Mouse (Mus musculus): ENCODE results near the gene Mab21l2.
A peak's percentile ranks its signal among the peaks of the same experiment; 100 is the strongest.

The Mab21l2 gene

DNA sequence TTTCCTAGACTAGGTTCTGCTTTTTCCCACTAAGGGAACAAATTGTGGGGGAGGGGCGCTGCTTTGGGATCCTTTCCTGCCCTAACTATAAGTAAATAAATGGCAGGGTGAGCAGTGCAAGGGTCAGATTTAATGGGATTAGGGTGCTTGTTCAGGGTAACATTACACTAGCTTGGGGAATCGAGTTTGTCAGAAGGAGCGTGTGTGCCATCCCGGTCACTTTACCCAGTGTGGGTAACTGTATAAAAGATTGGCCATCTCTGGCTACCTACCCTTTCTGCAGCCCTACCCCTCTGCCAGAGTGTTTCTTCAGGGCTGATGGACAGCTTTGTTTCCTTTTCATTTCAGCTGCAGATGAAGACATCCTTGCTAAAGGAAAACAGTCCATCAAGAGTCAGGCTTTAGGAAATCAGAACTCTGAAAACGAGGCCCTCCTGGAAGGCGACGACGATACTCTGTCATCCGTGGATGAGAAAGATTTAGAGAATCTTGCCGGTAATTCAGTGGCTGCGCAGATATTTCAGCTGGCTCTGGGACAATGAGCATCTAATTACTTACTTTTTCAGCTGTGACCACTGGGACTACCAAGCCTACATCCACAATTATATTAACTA lies 8.8 kb downstream of the Mab21l2 start:
- no peak for DNase-seq (ENCODE audit: extremely low spot score, low spot score)

DNA sequence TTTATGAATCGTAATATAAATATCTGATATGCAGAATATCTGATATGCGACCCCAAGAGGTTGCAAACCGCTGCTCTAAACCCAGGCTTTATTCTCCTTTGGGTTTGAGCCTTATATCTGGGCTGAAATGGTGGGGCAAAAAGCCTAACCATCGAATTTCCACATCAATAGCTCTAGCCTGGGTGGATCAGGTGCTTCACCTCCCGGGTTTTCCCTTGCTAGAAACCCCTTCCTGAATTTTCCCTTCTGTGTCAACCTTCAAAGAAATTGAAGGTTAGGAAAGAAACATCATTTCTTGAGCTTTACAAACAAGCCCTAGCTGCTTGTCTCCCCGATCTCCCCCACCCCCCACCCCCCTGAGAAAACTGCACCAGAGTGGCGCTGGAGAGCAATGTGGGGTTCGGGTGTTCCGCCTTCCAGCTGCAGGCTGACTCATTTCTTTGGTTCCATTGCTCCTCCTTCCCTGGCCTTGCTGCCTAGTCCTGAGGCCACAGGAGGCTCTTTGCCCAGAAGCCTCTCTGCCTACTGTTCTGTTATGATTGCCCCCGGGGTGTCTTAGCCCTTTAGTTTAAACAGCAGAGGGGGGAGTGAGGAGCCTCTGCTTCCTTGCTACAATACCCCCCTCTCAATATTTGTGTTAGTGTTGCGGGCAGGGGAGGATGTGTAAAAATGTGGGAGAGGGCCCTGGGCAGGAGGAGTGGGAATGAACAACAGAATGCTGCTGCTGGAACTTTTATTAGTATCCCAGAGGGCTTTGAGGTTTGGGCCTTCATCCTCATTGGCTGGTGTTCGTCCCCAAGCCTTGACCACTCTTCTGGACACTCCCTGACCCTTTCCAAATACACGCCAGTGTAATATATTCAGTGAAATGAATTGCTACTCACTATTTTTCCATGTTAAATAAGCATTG lies 9.5 kb downstream of the Mab21l2 start:
- peak; percentile 23 for DNase-seq (ENCODE audit: extremely low spot score, low spot score)

DNA sequence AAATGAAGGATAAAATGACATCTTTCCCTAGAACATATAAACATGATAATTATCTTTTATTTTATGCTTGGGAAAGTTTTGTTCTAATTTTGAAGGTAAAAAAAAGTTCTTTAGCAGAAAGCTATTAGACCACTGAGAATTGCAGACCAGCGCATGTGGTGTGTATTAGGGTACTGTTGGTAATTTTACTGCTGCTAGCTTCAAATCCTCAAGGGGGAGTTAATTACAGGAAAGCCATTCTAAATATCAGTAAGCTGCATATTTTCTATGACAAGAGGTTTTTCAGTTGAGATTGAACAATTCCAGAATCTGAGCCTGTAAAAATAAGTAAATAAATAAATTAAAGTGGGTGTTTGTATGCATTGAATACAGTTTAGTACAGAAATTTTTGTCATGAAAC lies 11.7 kb downstream of the Mab21l2 start:
- DNase-seq (ENCODE audit: extremely low spot score, low spot score) = no peak

DNA sequence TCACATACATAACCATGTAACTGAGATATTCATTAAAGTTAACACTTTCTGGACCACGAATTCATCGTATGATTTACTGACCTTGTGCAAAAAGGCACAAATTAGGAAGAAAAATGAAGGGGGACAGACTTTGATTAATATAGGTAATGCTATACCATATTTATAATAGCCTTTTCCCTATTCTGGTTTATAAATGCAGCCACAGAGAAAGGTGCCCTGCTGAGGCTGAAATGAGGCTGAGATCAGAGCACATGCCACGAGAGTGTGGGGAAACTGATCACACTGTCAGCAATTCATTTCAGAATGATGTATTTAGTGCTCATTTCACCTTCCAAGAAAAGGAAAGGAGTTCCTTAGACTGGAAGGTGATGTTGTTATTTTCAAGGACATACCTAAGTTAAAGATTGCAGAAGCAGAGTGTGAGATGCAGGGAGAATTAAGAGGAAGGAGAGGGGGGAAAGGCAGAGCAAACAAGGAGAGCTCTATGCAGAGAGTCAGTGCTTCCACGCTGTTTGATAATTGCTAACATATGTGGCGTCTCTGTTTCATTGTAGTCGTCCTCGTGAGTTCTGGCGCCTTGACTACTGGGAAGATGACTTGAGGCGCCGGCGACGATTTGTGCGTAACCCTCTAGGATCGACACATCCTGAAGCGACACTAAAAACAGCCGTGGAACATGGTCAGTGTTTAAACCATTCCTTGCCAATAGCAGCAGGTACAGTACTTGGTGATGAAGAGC lies 16.7 kb downstream of the Mab21l2 start:
- peak; percentile 36 for DNase-seq (ENCODE audit: extremely low spot score, low spot score)

DNA sequence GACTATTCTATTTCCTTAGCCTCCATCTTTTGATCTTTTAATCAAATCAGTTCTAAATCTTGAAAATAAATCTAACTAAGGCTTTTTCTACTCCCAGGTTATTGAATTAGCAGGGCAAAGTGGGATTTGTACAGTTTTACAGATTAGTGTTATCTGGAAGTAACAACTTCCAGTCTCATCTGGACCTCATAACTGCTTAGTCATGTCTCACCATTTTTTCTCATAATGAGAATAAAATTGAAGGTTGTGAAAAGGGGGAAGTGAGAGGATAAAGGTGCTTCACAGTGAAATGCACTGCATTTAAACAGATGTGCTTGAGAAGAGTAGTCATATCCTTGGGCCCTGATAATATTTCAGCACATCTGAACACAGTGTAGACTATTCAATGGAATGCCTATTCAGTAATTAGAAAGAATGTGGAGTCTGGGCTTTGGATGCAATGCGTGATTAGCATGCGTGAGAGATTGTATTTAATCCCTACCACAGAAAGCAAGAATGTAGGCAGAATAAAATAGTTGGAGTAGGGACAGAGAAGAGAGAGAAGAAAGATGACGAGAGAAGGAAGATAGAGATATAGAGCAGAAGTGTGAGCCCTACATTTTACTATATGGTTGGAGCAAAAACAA lies 25.4 kb downstream of the Mab21l2 start:
- no peak for DNase-seq (ENCODE audit: extremely low spot score, low spot score)

DNA sequence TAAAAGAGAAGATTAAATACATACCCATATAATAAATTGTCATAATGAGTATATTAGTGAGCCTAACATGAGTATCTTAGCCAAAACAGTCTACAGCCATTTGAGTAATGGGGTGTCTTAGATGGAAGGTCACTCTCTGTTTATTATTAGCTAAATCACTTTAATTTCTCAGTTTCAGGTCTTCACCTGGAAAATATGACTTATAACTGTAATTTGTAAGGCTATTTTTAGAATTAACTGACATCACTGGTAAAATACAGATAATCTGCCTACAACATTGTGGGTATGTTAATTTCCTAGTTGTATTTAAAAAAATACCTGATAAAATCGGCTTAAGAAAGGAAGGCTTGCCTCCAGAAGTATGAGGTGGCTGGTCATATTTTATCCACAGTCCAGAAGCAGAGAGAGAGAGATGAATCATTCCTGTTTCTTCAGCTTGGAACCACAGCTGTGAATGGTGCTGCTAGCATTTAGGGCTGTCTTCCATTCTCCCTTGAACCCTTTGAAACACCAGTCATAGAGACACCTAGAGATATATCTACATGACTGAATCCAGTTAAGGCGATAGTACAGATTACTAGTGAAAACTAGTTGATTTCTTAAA lies 29.8 kb downstream of the Mab21l2 start:
- no peak for DNase-seq (ENCODE audit: extremely low spot score, low spot score)

DNA sequence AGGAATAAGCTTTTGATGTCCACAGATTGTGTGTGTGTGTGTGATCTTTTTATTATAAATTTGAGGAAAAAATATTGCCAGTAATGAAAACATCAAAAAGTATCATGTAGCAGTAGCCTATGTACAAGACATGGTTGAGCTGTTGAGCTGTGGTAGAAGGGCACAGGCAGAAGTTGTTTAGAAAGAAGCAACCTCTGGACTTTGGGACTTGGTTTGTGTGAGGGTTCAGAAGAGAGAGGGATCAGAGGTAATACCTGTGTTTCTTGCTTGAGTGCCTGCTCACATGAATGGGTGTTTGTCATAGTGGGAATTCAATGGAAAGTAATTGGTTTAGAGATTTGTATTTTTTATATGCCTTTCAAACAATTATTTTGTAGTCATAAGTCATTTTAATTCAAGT lies 47.8 kb downstream of the Mab21l2 start:
- no peak for DNase-seq (ENCODE audit: extremely low spot score, low spot score)

Measured in neural tube, embryonic 10.5 days (tissue).